Mouse (Mus musculus) ES-E14 (cell line): ENCODE measurements around the gene Tfr2. TPM values are rescaled to one million over a fixed set of nuclear protein-coding genes. Genes with fewer than 3 reads are reported as not detected.

ENCODE experiments used
- DNase-seq: peaks from one replicate; pipeline ENCODE4 v3.0.0-alpha.2; 2013; ENCODE audit warnings: low read depth, low spot score
- H3K27ac ChIP-seq: 2 replicates; pipeline ENCODE4 v1.5.1; 2012; ENCODE audit warnings: low read depth, mild to moderate bottlenecking, low read length, moderate library complexity, mixed read lengths; ENCODE audit not compliant: poor library complexity, insufficient read depth, severe bottlenecking
- H3K36me3 ChIP-seq: 2 replicates; pipeline ENCODE4 v1.6.1; 2012; ENCODE audit warnings: mild to moderate bottlenecking, low read length, moderate library complexity, mixed read lengths; ENCODE audit not compliant: control insufficient read depth, poor library complexity, insufficient read depth, severe bottlenecking
- H3K4me1 ChIP-seq, 2 experiments: fragments of 150-350 bp in 1 of 2; sonication (generic) in 1 of 2; 2 replicates each; pipeline ENCODE4 v1.6.1; 2012; ENCODE audit warnings: low read length in 2 of 2, mild to moderate bottlenecking in 1 of 2, mixed read lengths in 1 of 2; ENCODE audit not compliant: control insufficient read depth in 2 of 2, insufficient read depth in 2 of 2, poor library complexity in 1 of 2
- H3K4me3 ChIP-seq, 2 experiments: fragments of 150-350 bp in 1 of 2; sonication (generic) in 1 of 2; 2 replicates each; pipeline ENCODE4 v1.5.1; 2012; ENCODE audit warnings: low read length in 2 of 2, low read depth in 1 of 2, mild to moderate bottlenecking in 1 of 2, mixed read lengths in 1 of 2; ENCODE audit not compliant: insufficient read depth in 1 of 2, poor library complexity in 1 of 2, severe bottlenecking in 1 of 2
- H3K9ac ChIP-seq: 2 replicates; pipeline ENCODE4 v1.6.1; 2012; ENCODE audit warnings: low read depth, mild to moderate bottlenecking, low read length, mixed read lengths; ENCODE audit not compliant: poor library complexity, insufficient read depth, severe bottlenecking
- H3K9me3 ChIP-seq: fragments of 150-350 bp; sonication (generic); 2 replicates; pipeline ENCODE4 v1.6.1; 2012; ENCODE audit warnings: low read depth, mild to moderate bottlenecking, low read length; ENCODE audit not compliant: control insufficient read depth, insufficient read depth
- CHD2 ChIP-seq: IDR thresholded peaks from 2 replicates; pipeline ENCODE4 v1.6.1; 2014; ENCODE audit warnings: mild to moderate bottlenecking, low read depth, low read length, inconsistent platforms
- HCFC1 ChIP-seq: IDR thresholded peaks from 2 replicates; pipeline ENCODE4 v1.6.1; 2012; ENCODE audit warnings: low read length, inconsistent platforms, borderline replicate concordance; ENCODE audit not compliant: insufficient read depth
- MAFK ChIP-seq: IDR thresholded peaks from 2 replicates; pipeline ENCODE4 v1.6.1; 2014; ENCODE audit warnings: mild to moderate bottlenecking, low read depth, low read length, inconsistent platforms; ENCODE audit not compliant: insufficient read depth
- ZC3H11A ChIP-seq: IDR thresholded peaks from 2 replicates; pipeline ENCODE4 v1.6.1; 2012; ENCODE audit warnings: low read depth, mild to moderate bottlenecking, inconsistent platforms, low read length, borderline replicate concordance
- ZNF384 ChIP-seq: IDR thresholded peaks from 2 replicates; pipeline ENCODE4 v1.6.1; 2012; ENCODE audit warnings: low read depth, low read length, inconsistent platforms
- in situ Hi-C, 2 experiments: fragments of 600-800 bp; cut with MboI; formaldehyde crosslinking; loops; one replicate each; pipeline ENCODE4 v1.15.1; 2025; ENCODE audit warnings: low sequenced_read_pairs in 2 of 2, inconsistent platforms in 1 of 2; ENCODE audit not compliant: unreplicated experiment in 2 of 2
- total RNA-seq: library from RNA; depleted of rRNA; stranded (reverse); fragments of 300-350 nt; gene quantifications from 2 replicates; pipeline ENCODE4 v1.2.3, GENCODE M21; 2012

Gene Tfr2
- total RNA-seq, 1 experiment: 3.7 TPM

GRCm38 (mm10) chr5:137528247-137528968, 41.2 kb upstream of the Tfr2 start:
- H3K9ac ChIP-seq: no peak overlapping the region
- TF ChIP-seq ZNF384: no peak
- TF ChIP-seq MAFK: no peak
- no peak for TF ChIP-seq ZC3H11A
- no peak for TF ChIP-seq HCFC1
- TF ChIP-seq CHD2: no peak
- DNase-seq: no peak
- in situ Hi-C loops: no loop called here
- no peak overlapping the region for H3K4me3 ChIP-seq
- H3K27ac ChIP-seq: no peak overlapping the region
- H3K9me3 ChIP-seq: no peaks in the 10 kb centered on the region
- peaks cover 0 to 26% of the 10 kb centered on the region in 2 experiments; a peak in 3 of 4 replicates for H3K4me1 ChIP-seq
- H3K36me3 ChIP-seq: peaks cover 57% of the 10 kb centered on the region

GRCm38 (mm10) chr5:137529221-137529995, 40.2 kb upstream of the Tfr2 start:
- no peak for TF ChIP-seq HCFC1
- TF ChIP-seq CHD2: no peak
- TF ChIP-seq ZC3H11A: no peak
- no peak for TF ChIP-seq MAFK
- no peak for TF ChIP-seq ZNF384
- no peak for DNase-seq
- H3K36me3 ChIP-seq: peaks cover 47% of the 10 kb centered on the region
- in situ Hi-C loops: no loop called here
- H3K4me3 ChIP-seq: no peak overlapping the region
- peaks cover 0 to 22% of the 10 kb centered on the region in 2 experiments; a peak in 3 of 4 replicates for H3K4me1 ChIP-seq
- no peak overlapping the region for H3K9ac ChIP-seq
- no peak overlapping the region for H3K27ac ChIP-seq
- no peaks in the 10 kb centered on the region for H3K9me3 ChIP-seq

GRCm38 (mm10) chr5:137530075-137530474, 39.6 kb upstream of the Tfr2 start:
- in situ Hi-C loops: no loop called here
- Histone ChIP-seq H3K4me3 (0 out of 4 replicates have a peak overlapping the region, but pooled peaks have one; percentile 28 to 86), H3K9me3 (no peaks in the 10 kb centered on the region), H3K27ac (no peak overlapping the region), H3K36me3 (peaks cover 41% of the 10 kb centered on the region), H3K4me1 (peaks cover 0 to 17% of the 10 kb centered on the region in 2 experiments; a peak in 2 of 4 replicates), H3K9ac (no peak overlapping the region)
- DNase-seq: no peak
- TF ChIP-seq HCFC1 (no peak), MAFK (no peak), ZNF384 (no peak), ZC3H11A (no peak), CHD2 (no peak)

GRCm38 (mm10) chr5:137530588-137531413, 38.8 kb upstream of the Tfr2 start:
- H3K9ac ChIP-seq: peak overlapping the region; percentile 50
- no peaks in the 10 kb centered on the region for H3K9me3 ChIP-seq
- in situ Hi-C loops: no loop called here
- H3K36me3 ChIP-seq: peaks cover 33% of the 10 kb centered on the region
- TF ChIP-seq ZC3H11A (no peak), ZNF384 (no peak), MAFK (no peak), CHD2 (no peak), HCFC1 (no peak)
- H3K4me3 ChIP-seq: peak overlapping the region; percentile 43 to 86
- DNase-seq: no peak
- H3K27ac ChIP-seq: no peak overlapping the region
- peaks cover 0 to 15% of the 10 kb centered on the region in 2 experiments; a peak in 2 of 4 replicates for H3K4me1 ChIP-seq
